Mouse (Mus musculus): ENCODE results near the gene Prkce. TPM values are rescaled to one million over a fixed set of nuclear protein-coding genes. Genes with fewer than 3 reads are reported as not detected.

Gene Prkce
- polyA plus RNA-seq, 1 experiment from 2014 or later = 12.2 TPM

DNA sequence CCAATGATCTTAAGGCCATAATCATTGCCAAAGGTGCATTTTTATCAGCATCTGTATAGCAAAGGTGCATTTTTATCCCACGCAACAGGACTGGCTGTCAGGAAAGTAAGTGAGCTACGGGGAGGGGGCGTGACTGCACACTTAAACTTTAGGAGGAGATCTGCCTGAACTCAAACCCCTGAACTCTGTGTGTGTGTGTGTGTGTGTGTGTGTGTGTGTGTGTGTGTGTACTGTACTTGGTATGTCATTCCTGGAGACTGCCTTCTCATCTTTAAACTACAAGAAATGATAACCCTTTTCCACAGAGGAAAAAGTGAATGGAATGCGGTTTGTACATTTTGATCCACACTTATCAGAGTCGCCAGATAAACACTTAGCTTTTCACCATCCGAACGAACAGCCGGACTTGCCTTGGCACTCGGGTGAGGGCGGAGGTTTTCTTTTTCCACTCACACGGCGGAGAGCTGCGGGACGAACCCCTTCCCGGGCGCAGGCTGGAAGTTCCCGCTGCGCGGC lies 1.5 kb upstream of the Prkce start:
- Histone ChIP-seq H3K4me3 (ENCODE audit: control insufficient read depth in 1 of 2, insufficient read depth in 1 of 2, low read depth in 1 of 2, low read length in 2 of 2) (peak overlapping the region; percentile 54 to 71), H3K9me3 (ENCODE audit: control insufficient read depth, low read length) (no peaks in the 10 kb centered on the region), H3K9ac (ENCODE audit: low read length) (peak overlapping the region; percentile 97), H3K4me1 (ENCODE audit: control insufficient read depth in 2 of 2, insufficient read depth in 2 of 2, low read length in 2 of 2) (peaks cover 25 to 40% of the 10 kb centered on the region in 2 experiments), H3K27me3 (ENCODE audit: control insufficient read depth, insufficient read depth, low read length) (no peaks in the 10 kb centered on the region), H3K4me2 (ENCODE audit: low read length) (peak overlapping the region; percentile 97), H3K36me3 (ENCODE audit: control insufficient read depth, insufficient read depth, low read length) (0 out of 2 replicates have a peak, but pooled peaks cover 4% of the 10 kb centered on the region), H3K27ac (replicated peaks in 1 of 2; ENCODE audit: control insufficient read depth in 1 of 2, insufficient read depth in 1 of 2, low read depth in 2 of 2, low read length in 2 of 2) (peak overlapping the region; percentile 86 to 99)
- 3% methylated on average over 19 of the region's 19 CpGs for WGBS
- no peak for ATAC-seq (ENCODE audit: insufficient number of reproducible peaks, insufficient read depth, low FRiP score, low read depth)

GRCm38 (mm10) chr17:86166567-86167319 lies 842 bp upstream of the Prkce start:
- Histone ChIP-seq H3K4me1 (ENCODE audit: control insufficient read depth in 2 of 2, insufficient read depth in 2 of 2, low read length in 2 of 2) (peaks cover 24 to 41% of the 10 kb centered on the region in 2 experiments), H3K4me3 (ENCODE audit: control insufficient read depth in 1 of 2, insufficient read depth in 1 of 2, low read depth in 1 of 2, low read length in 2 of 2) (peak overlapping the region; percentile 54 to 71), H3K4me2 (ENCODE audit: low read length) (peak overlapping the region; percentile 97), H3K27me3 (ENCODE audit: control insufficient read depth, insufficient read depth, low read length) (no peaks in the 10 kb centered on the region), H3K36me3 (ENCODE audit: control insufficient read depth, insufficient read depth, low read length) (peaks cover 9% of the 10 kb centered on the region; the same call in 1 of the 2 replicates), H3K27ac (replicated peaks in 1 of 2; ENCODE audit: control insufficient read depth in 1 of 2, insufficient read depth in 1 of 2, low read depth in 2 of 2, low read length in 2 of 2) (peak overlapping the region; percentile 86 to 99), H3K9ac (ENCODE audit: low read length) (peak overlapping the region; percentile 97), H3K9me3 (ENCODE audit: control insufficient read depth, low read length) (no peaks in the 10 kb centered on the region)
- peak; percentile 57 for ATAC-seq (ENCODE audit: insufficient number of reproducible peaks, insufficient read depth, low FRiP score, low read depth)
- under 1% methylated on average over 46 of the region's 46 CpGs for WGBS

DNA sequence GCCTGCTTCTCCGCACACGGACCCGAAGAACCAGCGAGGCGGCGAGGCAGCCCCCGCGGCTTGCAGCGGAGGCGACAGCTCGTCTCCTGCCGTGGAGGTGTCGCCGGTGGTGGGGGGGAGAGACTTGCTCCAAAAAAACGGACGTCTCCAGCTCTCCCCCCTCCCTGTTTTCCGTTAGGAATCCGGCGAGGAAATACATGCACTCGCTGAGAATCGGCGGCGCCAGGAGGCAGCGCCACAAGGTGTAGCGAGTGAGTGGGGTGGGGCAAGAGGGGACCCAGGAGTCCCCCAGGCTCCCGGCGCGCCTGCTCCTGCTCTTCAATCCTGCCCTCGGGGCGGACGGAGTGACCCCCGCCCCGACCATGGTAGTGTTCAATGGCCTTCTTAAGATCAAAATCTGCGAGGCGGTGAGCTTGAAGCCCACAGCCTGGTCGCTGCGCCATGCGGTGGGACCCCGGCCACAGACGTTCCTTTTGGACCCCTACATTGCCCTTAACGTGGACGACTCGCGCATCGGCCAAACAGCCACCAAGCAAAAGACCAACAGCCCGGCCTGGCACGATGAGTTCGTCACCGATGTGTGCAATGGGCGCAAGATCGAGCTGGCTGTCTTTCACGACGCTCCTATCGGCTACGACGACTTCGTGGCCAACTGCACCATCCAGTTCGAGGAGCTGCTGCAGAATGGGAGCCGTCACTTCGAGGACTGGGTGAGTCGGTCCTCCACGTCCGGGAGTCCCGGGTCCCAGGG lies 821 bp downstream of the Prkce start:
- peak overlapping the region; percentile 54 to 71 for H3K4me3 ChIP-seq (ENCODE audit: control insufficient read depth in 1 of 2, insufficient read depth in 1 of 2, low read depth in 1 of 2, low read length in 2 of 2)
- peaks cover 21% of the 10 kb centered on the region for H3K36me3 ChIP-seq (ENCODE audit: control insufficient read depth, insufficient read depth, low read length)
- WGBS = under 1% methylated on average over 64 of the region's 64 CpGs
- peak overlapping the region; percentile 97 for H3K4me2 ChIP-seq (ENCODE audit: low read length)
- H3K27me3 ChIP-seq (ENCODE audit: control insufficient read depth, insufficient read depth, low read length) = no peaks in the 10 kb centered on the region
- H3K9me3 ChIP-seq (ENCODE audit: control insufficient read depth, low read length) = no peaks in the 10 kb centered on the region
- no peak for ATAC-seq (ENCODE audit: insufficient number of reproducible peaks, insufficient read depth, low FRiP score, low read depth)
- H3K9ac ChIP-seq (ENCODE audit: low read length) = peak overlapping the region; percentile 97
- peaks cover 19 to 35% of the 10 kb centered on the region in 2 experiments for H3K4me1 ChIP-seq (ENCODE audit: control insufficient read depth in 2 of 2, insufficient read depth in 2 of 2, low read length in 2 of 2)
- peak overlapping the region in 1 of 2 experiments; percentile 99; a peak in 2 of 4 replicates for H3K27ac ChIP-seq (replicated peaks in 1 of 2; ENCODE audit: control insufficient read depth in 1 of 2, insufficient read depth in 1 of 2, low read depth in 2 of 2, low read length in 2 of 2)

GRCm38 (mm10) chr17:86169092-86169491 lies 1.5 kb downstream of the Prkce start:
- Histone ChIP-seq H3K36me3 (ENCODE audit: control insufficient read depth, insufficient read depth, low read length) (peaks cover 25% of the 10 kb centered on the region), H3K4me1 (ENCODE audit: control insufficient read depth in 2 of 2, insufficient read depth in 2 of 2, low read length in 2 of 2) (peaks cover 14 to 31% of the 10 kb centered on the region in 2 experiments), H3K9ac (ENCODE audit: low read length) (peak overlapping the region; percentile 97), H3K9me3 (ENCODE audit: control insufficient read depth, low read length) (no peaks in the 10 kb centered on the region), H3K27me3 (ENCODE audit: control insufficient read depth, insufficient read depth, low read length) (no peaks in the 10 kb centered on the region), H3K27ac (replicated peaks in 1 of 2; ENCODE audit: control insufficient read depth in 1 of 2, insufficient read depth in 1 of 2, low read depth in 2 of 2, low read length in 2 of 2) (peak overlapping the region in 1 of 2 experiments; percentile 99; a peak in 1 of 4 replicates), H3K4me3 (ENCODE audit: control insufficient read depth in 1 of 2, insufficient read depth in 1 of 2, low read depth in 1 of 2, low read length in 2 of 2) (peak overlapping the region; percentile 54 to 71), H3K4me2 (ENCODE audit: low read length) (peak overlapping the region; percentile 97)
- ATAC-seq (ENCODE audit: insufficient number of reproducible peaks, insufficient read depth, low FRiP score, low read depth) = no peak
- WGBS = 4% methylated on average over 6 of the region's 6 CpGs

DNA sequence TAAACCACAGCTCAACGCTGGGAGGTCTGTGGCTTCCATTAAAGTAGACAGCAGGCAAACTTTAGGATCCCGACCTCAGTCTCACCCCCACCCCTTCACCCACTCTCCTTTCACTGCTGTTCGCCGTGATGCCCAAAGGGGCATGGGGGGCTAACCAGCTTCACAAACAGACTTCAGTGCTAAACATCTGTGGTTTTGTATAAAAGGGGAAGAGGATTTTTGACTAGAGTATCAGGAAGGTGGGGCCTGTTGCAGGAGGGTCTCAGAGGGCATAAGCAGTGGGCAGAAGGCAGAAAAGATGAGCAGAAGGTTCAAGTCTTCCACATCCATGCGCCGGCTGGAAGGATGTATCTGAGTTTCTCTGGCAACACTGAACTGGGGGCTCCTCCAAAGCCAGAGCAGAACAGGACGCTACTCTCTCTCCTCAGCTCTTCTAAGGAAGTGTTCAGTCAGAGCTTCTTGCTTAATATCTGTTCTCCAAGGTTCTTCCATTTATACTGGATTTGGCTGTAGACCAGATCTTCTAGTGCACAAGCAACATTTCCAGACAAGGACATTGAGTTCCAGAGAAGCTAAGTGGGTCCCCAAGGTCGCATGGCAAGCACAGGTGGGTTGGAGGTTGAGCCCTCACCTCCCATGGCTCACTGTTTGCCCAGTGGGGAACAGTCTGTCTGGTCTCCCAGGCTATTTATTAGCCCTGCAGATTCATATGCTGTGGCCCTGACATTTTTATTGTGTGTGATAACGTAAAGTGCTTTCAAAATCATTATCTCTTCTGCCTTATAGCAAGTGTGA lies 2.8 kb downstream of the Prkce start:
- no peaks in the 10 kb centered on the region for H3K27me3 ChIP-seq (ENCODE audit: control insufficient read depth, insufficient read depth, low read length)
- peak overlapping the region; percentile 97 for H3K4me2 ChIP-seq (ENCODE audit: low read length)
- H3K4me1 ChIP-seq (ENCODE audit: control insufficient read depth in 2 of 2, insufficient read depth in 2 of 2, low read length in 2 of 2) = peaks cover 19 to 34% of the 10 kb centered on the region in 2 experiments
- 49% methylated on average over 9 of the region's 9 CpGs for WGBS
- no peaks in the 10 kb centered on the region for H3K9me3 ChIP-seq (ENCODE audit: control insufficient read depth, low read length)
- H3K27ac ChIP-seq (replicated peaks in 1 of 2; ENCODE audit: control insufficient read depth in 1 of 2, insufficient read depth in 1 of 2, low read depth in 2 of 2, low read length in 2 of 2) = no peak overlapping the region
- ATAC-seq (ENCODE audit: insufficient number of reproducible peaks, insufficient read depth, low FRiP score, low read depth) = no peak
- H3K4me3 ChIP-seq (ENCODE audit: control insufficient read depth in 1 of 2, insufficient read depth in 1 of 2, low read depth in 1 of 2, low read length in 2 of 2) = peak overlapping the region; percentile 15 to 71
- H3K9ac ChIP-seq (ENCODE audit: low read length) = peak overlapping the region; percentile 97
- H3K36me3 ChIP-seq (ENCODE audit: control insufficient read depth, insufficient read depth, low read length) = peaks cover 25% of the 10 kb centered on the region

DNA sequence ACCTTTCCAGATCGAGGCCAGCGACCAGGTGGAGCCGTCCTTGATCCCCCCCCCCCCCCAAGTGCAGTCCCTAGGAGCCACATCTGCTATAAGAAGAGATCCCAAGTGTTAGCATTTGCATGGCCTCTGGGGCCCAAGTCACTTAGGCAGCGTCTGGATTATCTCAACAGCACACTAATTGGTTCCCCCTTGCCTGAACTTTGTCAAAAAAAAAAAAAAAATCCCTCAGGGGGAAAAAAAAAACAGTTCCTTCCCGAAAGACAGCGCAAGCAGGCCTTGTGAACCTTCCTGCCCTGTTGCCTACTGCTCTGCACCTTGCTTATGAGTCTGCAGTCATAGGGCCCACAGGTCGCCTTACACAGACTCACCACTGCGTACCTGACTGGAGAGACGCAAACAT lies 7.9 kb downstream of the Prkce start:
- ATAC-seq (ENCODE audit: insufficient number of reproducible peaks, insufficient read depth, low FRiP score, low read depth) = no peak
- Histone ChIP-seq H3K4me1 (ENCODE audit: control insufficient read depth in 2 of 2, insufficient read depth in 2 of 2, low read length in 2 of 2) (peaks cover 12 to 19% of the 10 kb centered on the region in 2 experiments), H3K4me3 (ENCODE audit: control insufficient read depth in 1 of 2, insufficient read depth in 1 of 2, low read depth in 1 of 2, low read length in 2 of 2) (no peak overlapping the region), H3K27ac (replicated peaks in 1 of 2; ENCODE audit: control insufficient read depth in 1 of 2, insufficient read depth in 1 of 2, low read depth in 2 of 2, low read length in 2 of 2) (no peak overlapping the region), H3K27me3 (ENCODE audit: control insufficient read depth, insufficient read depth, low read length) (no peaks in the 10 kb centered on the region), H3K9me3 (ENCODE audit: control insufficient read depth, low read length) (no peaks in the 10 kb centered on the region), H3K9ac (ENCODE audit: low read length) (no peak overlapping the region), H3K4me2 (ENCODE audit: low read length) (no peak overlapping the region), H3K36me3 (ENCODE audit: control insufficient read depth, insufficient read depth, low read length) (peaks cover 34% of the 10 kb centered on the region)
- 48% methylated on average over 9 of the region's 9 CpGs for WGBS

GRCm38 (mm10) chr17:86176722-86177121 lies 9.1 kb downstream of the Prkce start:
- peaks cover 10 to 13% of the 10 kb centered on the region in 2 experiments; a peak in 3 of 4 replicates for H3K4me1 ChIP-seq (ENCODE audit: control insufficient read depth in 2 of 2, insufficient read depth in 2 of 2, low read length in 2 of 2)
- H3K4me2 ChIP-seq (ENCODE audit: low read length) = no peak overlapping the region
- H3K9me3 ChIP-seq (ENCODE audit: control insufficient read depth, low read length) = no peaks in the 10 kb centered on the region
- peaks cover 25% of the 10 kb centered on the region for H3K36me3 ChIP-seq (ENCODE audit: control insufficient read depth, insufficient read depth, low read length)
- H3K4me3 ChIP-seq (ENCODE audit: control insufficient read depth in 1 of 2, insufficient read depth in 1 of 2, low read depth in 1 of 2, low read length in 2 of 2) = no peak overlapping the region
- WGBS = 61% methylated on average over 7 of the region's 7 CpGs
- H3K27ac ChIP-seq (replicated peaks in 1 of 2; ENCODE audit: control insufficient read depth in 1 of 2, insufficient read depth in 1 of 2, low read depth in 2 of 2, low read length in 2 of 2) = no peak overlapping the region
- H3K27me3 ChIP-seq (ENCODE audit: control insufficient read depth, insufficient read depth, low read length) = no peaks in the 10 kb centered on the region
- no peak for ATAC-seq (ENCODE audit: insufficient number of reproducible peaks, insufficient read depth, low FRiP score, low read depth)
- no peak overlapping the region for H3K9ac ChIP-seq (ENCODE audit: low read length)

Data from heart, embryonic 14.5 days (tissue).